ENCODE assay signal across 8 mouse cellular contexts in genomic region chr5:36323526-36323925, GRCm38 (mm10).
DNase-seq lines count a peak whose midpoint lies in the region; ATAC-seq and TF ChIP-seq lines count a peak whose summit lies in the region.

No protein-coding gene starts in this region.

- H3K27me3 ChIP-seq in E14TG2a.4 (ENCODE audit: insufficient read depth, low read length): no peaks in the 10 kb centered on the region
- H3K27me3 ChIP-seq in forebrain, postnatal 0 days (ENCODE audit: insufficient read depth, low read length): no peaks in the 10 kb centered on the region
- H3K27me3 ChIP-seq in lung, embryonic 16.5 days (ENCODE audit: control insufficient read depth, insufficient read depth, low read depth, low read length): no peaks in the 10 kb centered on the region

- H3K27ac ChIP-seq in forebrain, postnatal 0 days (ENCODE audit: low read depth, low read length): no peak overlapping the region
- peak overlapping the region; percentile 83 for H3K27ac ChIP-seq in layer of hippocampus, adult 2 months
- H3K27ac ChIP-seq in lung, embryonic 16.5 days (ENCODE audit: low read length): peak overlapping the region; percentile 71

- no peaks in the 10 kb centered on the region for H3K36me3 ChIP-seq in E14TG2a.4 (ENCODE audit: insufficient read depth, low read length)
- no peaks in the 10 kb centered on the region for H3K36me3 ChIP-seq in forebrain, postnatal 0 days (ENCODE audit: insufficient read depth)
- H3K36me3 ChIP-seq in lung, embryonic 16.5 days (ENCODE audit: control insufficient read depth, insufficient read depth, low read length): no peaks in the 10 kb centered on the region

- no peak overlapping the region for H3K4me3 ChIP-seq in E14TG2a.4 (replicated peaks; ENCODE audit: low read length)
- H3K4me3 ChIP-seq in forebrain, postnatal 0 days (ENCODE audit: low read depth, low read length): no peak overlapping the region
- H3K4me3 ChIP-seq in layer of hippocampus, adult 2 months: no peak overlapping the region
- no peak overlapping the region for H3K4me3 ChIP-seq in lung, embryonic 16.5 days (ENCODE audit: low read length)

- no peaks in the 10 kb centered on the region for H3K9me3 ChIP-seq in E14TG2a.4 (ENCODE audit: low read length)
- H3K9me3 ChIP-seq in forebrain, postnatal 0 days (ENCODE audit: low read length): no peaks in the 10 kb centered on the region
- H3K9me3 ChIP-seq in lung, embryonic 16.5 days (ENCODE audit: control insufficient read depth, low read length): no peaks in the 10 kb centered on the region

- no peak overlapping the region for H3K9ac ChIP-seq in forebrain, postnatal 0 days
- H3K9ac ChIP-seq in lung, embryonic 16.5 days (ENCODE audit: low read length): no peak overlapping the region

- peak; percentile 12 for DNase-seq in cerebellum, adult 11-12 months
- peak; percentile 69 for DNase-seq in forebrain, postnatal 0 days
- peak; percentile 92 for DNase-seq in heart, postnatal 4 days
- DNase-seq in layer of hippocampus, adult 2 months (ENCODE audit: low spot score in 2 of 2): peak; percentile 68 to 72
- DNase-seq in ovary, postnatal 14 days (ENCODE audit: low spot score): peak; percentile 73
- peak; percentile 74 for DNase-seq in thymus, postnatal 0 days (ENCODE audit: low spot score)

- TF ChIP-seq CTCF in E14TG2a.4 (conservative IDR thresholded peaks at IDR 0.05; ENCODE audit: low read length): peak; percentile 75
- TF ChIP-seq CTCF in forebrain, postnatal 0 days (IDR thresholded peaks at IDR 0.05; ENCODE audit: low read depth): peak; percentile 73
- TF ChIP-seq CTCF in layer of hippocampus, adult 2 months (conservative IDR thresholded peaks at IDR 0.05): peak; percentile 89

- ATAC-seq in forebrain, postnatal 0 days: peak; percentile 86
- peak; percentile 86 for ATAC-seq in lung, embryonic 16.5 days (ENCODE audit: low read depth)

- no peak overlapping the region for H3K4me2 ChIP-seq in forebrain, postnatal 0 days (ENCODE audit: low read depth)
- 0 out of 2 replicates have a peak overlapping the region, but pooled peaks have one; percentile 11 for H3K4me2 ChIP-seq in lung, embryonic 16.5 days (ENCODE audit: low read depth, low read length)

- WGBS in forebrain, postnatal 0 days: 9% methylated on average over 2 of the region's 2 CpGs
- WGBS in lung, embryonic 16.5 days: 0% methylated on average over 2 of the region's 2 CpGs

- H3K4me1 ChIP-seq in E14TG2a.4 (replicated peaks; ENCODE audit: low read depth, low read length): peaks cover 29% of the 10 kb centered on the region
- no peaks in the 10 kb centered on the region for H3K4me1 ChIP-seq in forebrain, postnatal 0 days (ENCODE audit: insufficient read depth)
- H3K4me1 ChIP-seq in lung, embryonic 16.5 days (replicated peaks; ENCODE audit: control insufficient read depth, insufficient read depth, low read length): peaks cover 44% of the 10 kb centered on the region

Comparison
In these comparisons a context has a peak if more than half of its experiments do, and no peak if none do; other contexts are left out.
1. DNase-seq: peak in every context shown above with its lines; median percentile 92 in heart, postnatal 4 days; 74 in thymus, postnatal 0 days; 73 in ovary, postnatal 14 days; 70 in layer of hippocampus, adult 2 months; 69 in forebrain, postnatal 0 days; 12 in cerebellum, adult 11-12 months.